Mouse (Mus musculus) gastrocnemius, postnatal 10 days (tissue): ENCODE data around the gene Slc38a6. TPM values are rescaled to one million over a fixed set of nuclear protein-coding genes. Genes with fewer than 3 reads are reported as not detected.
A peak's percentile ranks its signal among the peaks of the same experiment; 100 is the strongest.

Experiments
- DNase-seq: peaks from one replicate; pipeline ENCODE4 v3.0.0; 2021; ENCODE audit warnings: mixed read lengths
- long read RNA-seq, 2 experiments: library from polyadenylated mRNA; stranded (forward); transcript quantifications; one replicate each; pipeline ENCODE4 v2.0.0; 2021
- total RNA-seq, 2 experiments: library from RNA; stranded (reverse); gene quantifications; 2 replicates each; pipeline ENCODE4 v1.2.3; 2021

The Slc38a6 gene
- total RNA-seq = 1 to 10 TPM; 5.7 to 9.9 TPM
- long read RNA-seq, experiment 1, partial matches to known transcripts = 3 of 6 reads
- long read RNA-seq, experiment 1, other reads (novel, unspliced or antisense) = 0 of 6 reads
- long read RNA-seq, experiment 2, partial matches to known transcripts = 2 of 3 reads
- long read RNA-seq, experiment 2, other reads (novel, unspliced or antisense) = 0 of 3 reads

GRCm38 (mm10) chr12:73286287-73287092 is at the start of gene Slc38a6, which contains the start of gene Trmt5:
Gene Slc38a6, plus strand, starts transcription at chr12:73286779.
Gene Trmt5, minus strand, starts transcription at chr12:73286710.
- peak; percentile 89 for DNase-seq

GRCm38 (mm10) chr12:73241960-73242359 is 44.6 kb upstream of the Slc38a6 start:
- DNase-seq = peak; percentile 48

- DNase-seq = no peak
These were observed 40.9 kb upstream of the Slc38a6 start for GRCm38 (mm10) chr12:73245687-73246086.

GRCm38 (mm10) chr12:73255006-73255405 is 31.6 kb upstream of the Slc38a6 start:
- no peak for DNase-seq

GRCm38 (mm10) chr12:73259269-73259668 is 27.3 kb upstream of the Slc38a6 start:
- DNase-seq = no peak

- no peak for DNase-seq
These were observed 26.2 kb upstream of the Slc38a6 start for GRCm38 (mm10) chr12:73260339-73260738.

- DNase-seq = no peak
These were observed 21.1 kb upstream of the Slc38a6 start for GRCm38 (mm10) chr12:73265381-73265978.

GRCm38 (mm10) chr12:73266597-73266996 is 20.0 kb upstream of the Slc38a6 start:
- DNase-seq = no peak

- no peak for DNase-seq
These were observed 18.1 kb upstream of the Slc38a6 start for GRCm38 (mm10) chr12:73268497-73268896.

GRCm38 (mm10) chr12:73269531-73269930 is 17.0 kb upstream of the Slc38a6 start:
- DNase-seq = no peak

GRCm38 (mm10) chr12:73269933-73270332 is 16.6 kb upstream of the Slc38a6 start:
- no peak for DNase-seq

- DNase-seq = no peak
These were observed 11.7 kb upstream of the Slc38a6 start for GRCm38 (mm10) chr12:73274921-73275320.

GRCm38 (mm10) chr12:73287609-73288008 is 1.0 kb downstream of the Slc38a6 start:
- no peak for DNase-seq

- DNase-seq = no peak
These were observed 2.0 kb downstream of the Slc38a6 start for GRCm38 (mm10) chr12:73288626-73289025.

GRCm38 (mm10) chr12:73294884-73295283 is 8.3 kb downstream of the Slc38a6 start:
- no peak for DNase-seq

GRCm38 (mm10) chr12:73295505-73296140 is 9.0 kb downstream of the Slc38a6 start:
- no peak for DNase-seq

GRCm38 (mm10) chr12:73298621-73299020 is 12.0 kb downstream of the Slc38a6 start:
- DNase-seq = no peak

GRCm38 (mm10) chr12:73300531-73300930 is 14.0 kb downstream of the Slc38a6 start:
- no peak for DNase-seq

- no peak for DNase-seq
These were observed 18.1 kb downstream of the Slc38a6 start for GRCm38 (mm10) chr12:73304636-73305035.

GRCm38 (mm10) chr12:73307750-73308149 is 21.2 kb downstream of the Slc38a6 start:
- DNase-seq = no peak

GRCm38 (mm10) chr12:73308711-73309110 is 22.1 kb downstream of the Slc38a6 start:
- no peak for DNase-seq
